Mouse (Mus musculus): Measurements from ENCODE around the gene 1190002N15Rik. TPM values are rescaled to one million over a fixed set of nuclear protein-coding genes. Genes with fewer than 3 reads are reported as not detected.

1190002N15Rik gene
- total and polyA plus RNA-seq, 2 experiments from 2014 or later, result 8.9 to 33.1 TPM

DNA sequence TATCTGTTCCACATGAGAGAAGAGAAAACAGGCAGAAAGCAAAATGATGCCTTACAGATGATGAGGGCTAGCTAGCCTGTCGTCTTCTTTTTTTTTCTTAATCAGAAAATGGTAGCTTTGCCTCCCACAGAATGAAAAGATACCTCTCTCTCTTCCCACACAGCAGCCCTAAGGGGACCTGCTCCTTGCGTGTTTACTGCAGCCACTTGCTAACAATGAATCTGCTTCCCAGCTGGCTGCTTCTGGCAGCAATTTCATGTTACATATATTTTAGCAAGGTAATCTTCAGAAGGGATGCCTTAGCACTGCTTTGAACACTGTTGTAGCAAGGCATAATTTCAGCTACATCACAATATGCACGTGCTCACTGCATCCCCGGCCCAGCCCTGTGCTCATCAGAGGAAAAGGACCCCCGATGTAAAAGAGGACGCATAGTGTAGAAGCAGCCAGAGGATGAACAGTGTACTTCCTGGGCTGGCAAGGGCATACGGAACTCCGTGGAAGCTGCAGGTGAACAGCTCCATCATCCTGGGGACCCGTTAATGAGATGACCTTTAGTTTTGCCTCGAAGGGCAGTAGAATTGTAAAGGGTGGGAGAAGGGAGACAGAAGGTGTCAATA is 64.8 kb downstream of the 1190002N15Rik start:
- peak; percentile 69 for ATAC-seq (ENCODE audit: low FRiP score)
- 58% methylated on average over 10 of the region's 10 CpGs for WGBS

DNA sequence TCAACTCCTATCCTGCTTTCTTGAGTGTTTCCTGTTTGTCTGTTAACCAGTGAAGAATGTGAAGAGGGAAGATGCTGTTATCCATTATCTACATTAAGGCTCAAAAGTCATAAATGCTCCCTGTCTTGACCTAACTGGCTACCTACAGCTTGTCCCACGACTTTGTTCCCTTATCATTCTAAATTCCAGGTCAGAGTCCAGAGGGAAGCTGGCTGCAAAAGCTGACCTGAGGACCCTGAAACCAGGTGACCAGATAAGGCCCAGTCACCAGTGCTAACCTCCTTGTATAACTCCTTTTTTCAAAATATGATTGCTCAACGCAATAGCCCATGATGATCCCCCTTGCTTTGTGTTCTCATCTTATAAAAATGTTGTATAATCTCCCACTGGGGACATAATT is 66.4 kb downstream of the 1190002N15Rik start:
- no peak overlapping the region for H3K4me2 ChIP-seq (ENCODE audit: low read depth, low read length, poor library complexity, severe bottlenecking)
- WGBS, result 61% methylated on average over 2 of the region's 2 CpGs
- no peaks in the 10 kb centered on the region for H3K36me3 ChIP-seq (ENCODE audit: insufficient read depth, low read length)
- H3K9ac ChIP-seq (replicated peaks; ENCODE audit: low read length, poor library complexity, severe bottlenecking), result no peak overlapping the region
- H3K27me3 ChIP-seq (ENCODE audit: insufficient read depth, low read length), result no peaks in the 10 kb centered on the region
- no peak for DNase-seq (ENCODE audit: low spot score)
- no peak for ATAC-seq (ENCODE audit: low FRiP score)
- no peak overlapping the region for H3K27ac ChIP-seq (ENCODE audit: low read depth, low read length)
- no peaks in the 10 kb centered on the region for H3K9me3 ChIP-seq (ENCODE audit: low read length)
- H3K4me1 ChIP-seq (ENCODE audit: insufficient read depth, low read length), result no peaks in the 10 kb centered on the region
- no peak for TF ChIP-seq CTCF (IDR thresholded peaks at IDR 0.05)
- H3K4me3 ChIP-seq (ENCODE audit: low read depth, low read length), result no peak overlapping the region

More for the DNA sequence above, 64.8 kb downstream of the 1190002N15Rik start:
- Histone ChIP-seq H3K27ac (ENCODE audit: low read depth, low read length) (0 out of 2 replicates have a peak overlapping the region, but pooled peaks have one; percentile 19), H3K4me1 (ENCODE audit: insufficient read depth, low read length) (no peaks in the 10 kb centered on the region), H3K27me3 (ENCODE audit: insufficient read depth, low read length) (no peaks in the 10 kb centered on the region), H3K9ac (replicated peaks; ENCODE audit: low read length, poor library complexity, severe bottlenecking) (0 out of 2 replicates have a peak overlapping the region, but pooled peaks have one; percentile 15), H3K36me3 (ENCODE audit: insufficient read depth, low read length) (no peaks in the 10 kb centered on the region), H3K4me2 (ENCODE audit: low read depth, low read length, poor library complexity, severe bottlenecking) (no peak overlapping the region), H3K9me3 (ENCODE audit: low read length) (no peaks in the 10 kb centered on the region), H3K4me3 (ENCODE audit: low read depth, low read length) (no peak overlapping the region)
- DNase-seq (ENCODE audit: low spot score), result peak; percentile 19
- no peak for TF ChIP-seq CTCF (IDR thresholded peaks at IDR 0.05)

Other genes starting within 250 kb of the 1190002N15Rik start
- gene Slc9a9, start 131.8 kb upstream of the 1190002N15Rik start, total RNA-seq (2014; rRNA removed), result 6.7 and 6.9 TPM in 2 replicates
- 5.7 and 6.0 TPM in 2 replicates for gene Slc9a9, start 131.8 kb upstream of the 1190002N15Rik start, polyA plus RNA-seq (2015; fragmentation: Nextera tagmentation; extraction: Ambion mirVana)

Data from midbrain, postnatal 0 days (tissue).